Mouse (Mus musculus): Measurements from ENCODE around the gene Vpreb3.

The Vpreb3 gene

DNA sequence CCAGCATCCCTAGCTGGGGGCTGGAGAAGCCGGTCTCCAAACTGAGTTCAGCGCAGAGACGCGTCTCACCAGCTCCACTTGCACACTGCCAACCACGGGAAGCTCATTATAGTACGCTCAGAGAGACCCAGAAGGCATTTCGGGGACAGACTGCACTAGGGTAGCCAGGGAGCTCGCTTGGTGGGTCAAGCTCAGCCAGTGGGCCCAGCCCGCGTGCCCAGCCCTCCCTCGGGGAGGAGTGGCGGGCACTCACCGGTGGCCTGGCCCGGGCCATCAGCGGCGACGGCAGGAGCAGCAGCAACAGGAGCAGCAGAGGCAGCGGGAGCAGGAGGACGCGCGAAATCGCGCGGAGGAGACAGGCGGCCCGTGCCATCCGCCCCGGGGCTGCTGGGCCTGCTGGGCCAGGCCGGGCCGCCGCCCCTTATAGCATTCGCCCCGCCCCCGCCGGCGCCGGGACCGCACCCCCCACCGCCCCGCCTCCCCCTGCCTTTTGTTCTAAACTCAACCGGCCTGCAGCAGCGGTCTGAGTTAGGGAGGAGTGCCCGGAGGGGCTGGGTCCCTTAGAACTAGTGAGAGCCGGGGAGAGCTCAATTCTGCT is 10.7 kb upstream of the Vpreb3 start:
- DNase-seq (ENCODE audit: low spot score in 2 of 2), result no peak

- no peak for DNase-seq (ENCODE audit: low spot score in 2 of 2)
Measured at GRCm38 (mm10) chr10:75932891-75933290, 10.0 kb upstream of the Vpreb3 start, which contains the start of gene Chchd10. TSS of gene Chchd10 (plus strand) at chr10:75933130.

DNA sequence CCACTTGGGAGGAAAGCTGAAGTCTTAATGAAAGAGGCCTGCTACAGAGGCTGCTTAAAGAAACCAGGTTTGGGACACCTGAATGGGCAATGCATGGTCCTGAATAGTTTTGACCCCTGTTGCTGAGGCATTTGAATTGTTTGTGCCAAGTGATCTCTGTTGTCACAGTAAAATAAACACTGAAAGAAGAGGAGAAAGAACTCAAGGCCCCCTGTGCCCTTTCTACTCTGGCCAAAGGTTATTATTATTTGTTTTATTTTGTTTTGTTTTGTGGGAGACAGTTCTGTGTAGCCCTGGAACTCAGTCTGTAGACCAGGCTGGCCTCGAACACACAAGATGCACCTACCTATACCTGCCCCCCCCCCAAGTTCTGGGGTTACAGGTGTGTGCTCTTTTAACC is 7.9 kb upstream of the Vpreb3 start:
- no peak for DNase-seq (ENCODE audit: low spot score in 2 of 2)

DNA sequence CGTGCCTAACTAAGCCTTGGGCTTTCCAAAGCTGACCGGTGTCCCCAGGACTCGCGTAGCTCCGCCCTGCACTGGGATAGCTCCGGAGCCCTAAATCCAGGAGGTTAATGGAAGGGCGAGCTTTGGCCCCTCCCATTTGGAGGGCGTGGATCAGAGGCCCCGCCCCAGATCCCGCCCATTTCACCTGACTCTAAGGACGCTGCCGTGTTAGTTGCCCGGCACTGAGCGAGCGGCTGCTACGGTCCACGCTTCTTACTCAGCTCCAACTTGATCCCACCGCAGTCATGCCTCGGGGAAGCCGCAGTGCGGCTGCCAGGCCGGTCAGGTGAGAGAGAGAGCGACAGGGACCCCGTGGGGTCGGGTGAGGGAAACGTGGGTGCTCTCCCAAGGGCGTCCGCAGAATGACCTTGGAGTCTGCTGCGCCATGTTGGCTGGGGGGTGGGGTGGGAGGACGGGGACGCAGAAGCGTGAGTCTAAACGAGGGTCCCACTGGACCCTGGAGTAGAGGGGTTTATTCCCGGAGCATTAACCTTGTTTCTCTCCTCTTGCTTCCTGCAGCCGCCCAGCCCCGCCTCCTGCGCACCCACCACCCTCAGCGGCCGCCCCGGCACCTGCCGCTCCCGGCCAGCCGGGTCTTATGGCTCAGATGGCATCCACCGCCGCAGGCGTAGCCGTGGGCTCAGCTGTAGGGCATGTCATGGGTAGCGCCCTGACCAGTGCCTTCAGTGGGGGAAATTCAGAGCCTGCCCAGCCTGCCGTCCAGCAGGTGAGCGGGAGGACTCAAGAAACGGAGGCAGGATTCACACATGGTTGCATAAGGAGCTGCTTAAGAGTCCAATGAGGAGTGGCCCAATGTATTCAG is 6.9 kb upstream of the Vpreb3 start, which contains the start of gene Mmp11:
Gene Mmp11, minus strand, starts transcription at position 817 of the 862 bp plus-strand sequence.
- peak; percentile 68 for DNase-seq (ENCODE audit: low spot score in 2 of 2)

GRCm38 (mm10) chr10:75936909-75937667 is 5.8 kb upstream of the Vpreb3 start:
- DNase-seq (ENCODE audit: low spot score in 2 of 2), result no peak

DNA sequence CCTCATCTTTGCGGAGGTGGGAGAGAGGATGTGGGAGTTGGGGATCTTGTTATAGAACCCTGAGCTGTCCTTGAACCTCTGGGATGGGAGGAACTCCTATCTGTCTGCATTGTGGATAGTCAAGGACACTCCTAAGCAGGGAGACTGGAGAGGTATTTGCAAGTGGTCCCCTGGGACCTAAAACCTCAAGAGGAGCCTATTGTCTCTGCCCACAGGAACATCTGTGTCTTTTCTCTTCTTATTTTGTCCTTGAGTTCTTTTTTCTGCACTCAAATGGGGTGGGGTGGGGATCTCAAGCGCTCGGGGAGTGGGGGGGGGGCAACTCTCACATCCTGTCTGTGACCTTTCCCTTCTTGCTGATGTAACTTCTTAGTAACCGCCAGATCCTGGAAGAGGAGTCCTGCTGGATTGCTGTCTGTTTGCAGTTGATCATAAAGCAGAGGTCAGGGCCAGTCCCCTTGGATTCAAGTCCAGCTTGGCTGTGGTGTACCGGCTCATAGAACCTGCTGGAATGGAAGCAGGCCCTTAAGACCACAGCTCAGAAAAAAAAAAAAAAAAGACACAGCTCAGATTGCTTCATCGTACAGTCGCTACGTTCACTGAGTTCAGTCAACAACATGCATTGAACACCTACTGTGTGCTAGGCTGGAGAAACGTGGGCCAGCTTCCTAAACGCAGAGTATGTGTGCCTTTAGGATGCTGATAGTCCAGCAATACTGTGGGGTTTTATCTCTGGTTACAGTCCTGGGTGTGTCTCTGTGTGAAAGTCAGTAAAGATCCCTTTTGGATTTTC is 4.8 kb upstream of the Vpreb3 start:
- no peak for DNase-seq (ENCODE audit: low spot score in 2 of 2)

GRCm38 (mm10) chr10:75939481-75940234 is 3.2 kb upstream of the Vpreb3 start:
- peak in 1 of 2 experiments; percentile 45 for DNase-seq (ENCODE audit: low spot score in 2 of 2)

DNA sequence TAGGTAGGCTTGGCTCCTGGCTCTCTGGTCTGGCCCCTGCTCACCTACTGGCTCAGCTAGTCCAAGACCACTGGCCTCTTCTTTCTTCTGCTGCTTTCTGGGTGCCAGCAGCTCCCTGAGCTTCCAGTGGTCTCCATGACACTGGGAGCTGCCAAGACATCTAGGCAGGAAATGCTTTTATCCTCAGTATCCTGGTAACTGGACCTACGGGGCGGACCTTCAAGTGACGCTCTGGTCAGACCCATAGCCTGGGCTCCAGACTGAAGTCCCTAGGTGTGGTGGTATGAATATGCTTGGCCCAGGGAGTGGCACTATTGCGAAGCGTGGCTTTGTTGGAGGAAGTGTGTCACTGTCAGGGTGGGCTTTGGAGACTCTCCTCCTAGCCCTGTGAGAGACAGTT is 2.3 kb upstream of the Vpreb3 start, which contains the start of gene Gm867:
Gene Gm867, minus strand, starts transcription at position 153 of the 400 bp plus-strand sequence.
- DNase-seq (ENCODE audit: low spot score in 2 of 2), result no peak

DNA sequence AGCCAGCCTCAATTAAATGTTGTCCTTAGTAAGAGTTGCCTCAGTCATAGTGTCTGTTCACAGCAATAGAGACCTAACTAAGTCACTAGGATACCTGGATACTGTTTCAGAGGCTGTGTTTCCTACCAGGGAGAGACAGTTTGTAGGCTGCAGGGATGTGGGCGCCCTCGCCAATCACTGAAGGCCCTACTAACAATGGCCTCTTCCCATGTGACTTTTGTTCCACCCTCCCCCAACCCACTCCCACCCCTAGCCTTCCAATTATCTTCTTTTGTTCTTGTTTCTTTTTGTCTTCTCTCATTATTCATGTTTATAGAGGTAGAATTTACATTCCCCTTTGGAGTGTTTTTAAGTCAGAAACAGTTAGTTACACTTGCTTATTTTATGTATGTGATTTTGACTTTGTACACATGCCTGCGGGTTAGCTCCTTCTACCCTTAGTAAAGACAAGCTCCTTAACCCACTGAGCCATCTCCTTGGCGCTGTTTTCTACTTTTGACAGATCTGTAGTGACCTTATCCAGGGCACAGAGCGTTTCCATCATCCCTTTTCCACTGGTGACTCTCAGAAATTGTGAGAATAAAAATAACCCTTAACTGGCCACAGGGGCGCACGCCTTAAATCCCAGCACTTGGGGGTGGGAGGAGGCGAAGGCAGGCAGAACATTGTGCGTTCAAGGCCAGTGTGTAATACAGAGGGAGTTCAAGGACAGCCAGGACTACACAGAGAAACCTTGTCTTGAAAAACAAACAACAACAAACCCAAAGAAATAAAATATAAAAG is 1.6 kb upstream of the Vpreb3 start:
- DNase-seq (ENCODE audit: low spot score in 2 of 2), result no peak

DNA sequence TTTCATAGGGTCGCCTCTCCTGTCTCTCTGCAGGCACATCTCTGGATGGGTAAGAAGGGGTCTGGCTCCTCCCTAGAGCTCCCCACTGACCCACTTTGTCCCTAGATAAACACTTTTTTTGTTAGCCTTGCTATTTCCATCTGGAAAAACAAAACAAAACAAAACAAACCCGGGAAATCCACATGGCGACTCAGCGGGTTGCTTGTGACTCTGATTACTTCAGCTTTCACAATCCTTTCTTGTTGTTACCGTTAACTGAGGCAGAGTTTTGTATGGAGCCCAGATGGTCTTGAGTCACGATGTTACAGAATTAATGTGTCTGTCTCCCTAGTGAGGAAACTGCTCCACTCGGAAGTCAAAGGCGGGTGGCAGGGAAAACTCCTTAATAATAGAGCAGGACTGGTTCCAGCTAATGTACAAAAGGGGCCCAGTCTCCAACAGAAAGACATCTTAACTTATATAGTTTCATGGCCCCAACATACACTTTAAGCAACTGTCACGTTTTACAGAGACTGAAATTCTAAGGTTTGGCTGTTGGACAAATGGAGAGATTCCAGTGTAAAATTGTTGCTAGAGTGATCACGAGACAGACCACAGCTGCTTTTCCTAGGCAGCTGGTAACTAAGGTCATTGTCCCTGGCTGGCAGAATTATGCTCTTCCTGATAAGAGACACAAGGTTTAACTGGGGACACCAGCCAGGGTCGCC is 1.4 kb downstream of the Vpreb3 start:
- DNase-seq (ENCODE audit: low spot score in 2 of 2), result no peak

DNA sequence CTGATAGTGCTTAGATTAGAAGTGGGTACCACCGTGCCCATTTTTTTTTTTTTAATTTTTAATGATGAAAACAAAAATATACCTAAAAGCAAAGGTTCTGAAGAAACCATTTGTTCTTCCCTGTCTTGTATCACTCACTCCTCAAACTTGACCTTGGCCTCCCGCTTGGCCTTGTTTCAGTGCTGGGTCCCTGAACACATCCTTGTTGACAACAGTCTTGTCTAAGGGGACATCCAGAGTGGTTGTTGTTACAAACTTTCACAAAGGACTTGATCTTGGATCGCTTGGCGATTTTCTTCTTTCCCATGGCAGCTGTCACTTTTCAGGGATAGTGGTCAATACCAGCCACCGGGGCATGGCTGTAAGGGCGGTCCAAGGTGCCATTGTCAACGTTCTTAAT is 2.4 kb downstream of the Vpreb3 start:
- no peak for DNase-seq (ENCODE audit: low spot score in 2 of 2)

DNA sequence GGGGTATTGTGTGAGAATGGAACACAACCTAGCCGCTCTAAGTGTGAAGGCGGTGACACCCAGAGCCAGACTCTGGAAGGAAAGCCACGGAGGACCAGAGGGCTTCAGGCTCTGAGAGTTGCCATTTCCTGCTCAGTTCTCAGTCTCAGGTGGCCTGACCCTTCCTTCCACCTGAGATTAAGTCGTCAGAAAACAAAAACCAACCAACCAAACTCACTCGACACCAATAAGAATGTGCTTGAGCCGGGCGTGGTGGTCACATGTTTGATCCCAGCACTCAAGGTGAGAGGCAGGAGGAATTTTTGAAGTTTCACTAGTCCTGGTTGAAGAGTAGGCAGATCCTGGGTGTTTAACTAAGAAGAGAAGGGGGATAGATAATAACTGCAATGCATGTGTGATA is 3.0 kb downstream of the Vpreb3 start:
- no peak for DNase-seq (ENCODE audit: low spot score in 2 of 2)

DNA sequence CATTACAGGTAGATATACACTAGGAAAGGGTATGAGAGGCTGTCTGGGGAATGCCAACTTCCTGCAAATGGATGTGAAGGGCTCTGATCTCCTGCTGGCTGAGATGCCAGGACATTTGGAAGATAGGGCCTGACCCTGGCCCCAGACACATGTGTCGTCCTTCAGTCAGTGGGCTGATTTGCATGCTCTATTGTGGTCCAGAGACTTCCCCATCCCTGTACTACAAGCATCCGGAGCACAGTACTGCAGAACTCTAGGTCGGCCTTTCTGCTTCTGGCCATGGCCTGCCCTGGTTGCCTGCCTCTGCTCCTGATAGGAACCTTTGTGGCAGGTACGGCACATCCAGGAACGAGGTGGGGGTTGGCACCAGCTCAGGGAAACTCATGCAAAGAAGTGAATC is 5.2 kb downstream of the Vpreb3 start:
- no peak for DNase-seq (ENCODE audit: low spot score in 2 of 2)

DNA sequence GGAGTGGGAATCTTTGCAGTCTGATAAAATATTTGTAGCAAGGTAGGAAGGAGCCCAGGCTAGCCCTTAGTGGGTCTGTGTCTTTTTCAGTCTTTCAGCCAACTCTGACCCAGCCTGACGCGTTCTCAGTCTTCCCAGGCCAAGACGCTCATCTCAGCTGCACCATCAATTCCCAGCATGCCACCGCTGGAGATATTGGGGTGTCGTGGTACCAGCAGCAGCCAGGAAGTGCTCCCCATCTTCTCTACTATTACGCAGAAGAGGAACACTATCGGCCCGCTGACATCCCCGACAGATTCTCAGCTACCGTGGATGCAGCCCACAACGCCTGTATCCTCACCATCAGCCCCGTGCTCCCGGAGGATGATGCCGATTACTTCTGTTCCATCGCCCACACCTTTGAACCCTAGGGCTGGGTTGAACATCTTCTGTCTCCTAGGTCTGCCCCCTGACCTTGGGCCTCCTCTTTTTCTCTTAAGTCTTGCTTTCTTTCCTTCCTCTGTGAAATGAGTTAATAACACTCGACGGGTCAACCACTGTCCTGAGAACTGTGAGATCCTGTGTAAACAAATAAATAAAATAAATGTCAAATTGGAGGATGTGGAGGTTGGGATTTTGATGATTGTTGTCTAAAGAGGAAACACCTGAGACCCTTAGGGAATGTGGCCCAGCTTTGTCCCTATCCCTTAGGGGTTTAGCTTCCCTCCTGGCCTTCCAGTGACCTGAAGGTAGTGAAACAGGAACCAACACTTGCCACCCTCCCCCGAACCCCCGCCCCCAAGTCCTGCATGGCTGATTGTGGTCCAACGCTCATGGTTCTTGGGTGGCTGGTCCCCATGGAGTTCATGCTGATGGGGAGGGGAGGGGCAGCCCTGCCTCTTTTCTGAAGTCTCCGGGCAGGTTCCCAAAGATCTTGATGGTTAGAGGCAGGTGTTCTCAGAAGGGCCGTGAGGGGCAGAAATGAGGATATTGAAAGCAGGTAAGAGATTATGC is 6.5 kb downstream of the Vpreb3 start:
- DNase-seq (ENCODE audit: low spot score in 2 of 2), result no peak

DNA sequence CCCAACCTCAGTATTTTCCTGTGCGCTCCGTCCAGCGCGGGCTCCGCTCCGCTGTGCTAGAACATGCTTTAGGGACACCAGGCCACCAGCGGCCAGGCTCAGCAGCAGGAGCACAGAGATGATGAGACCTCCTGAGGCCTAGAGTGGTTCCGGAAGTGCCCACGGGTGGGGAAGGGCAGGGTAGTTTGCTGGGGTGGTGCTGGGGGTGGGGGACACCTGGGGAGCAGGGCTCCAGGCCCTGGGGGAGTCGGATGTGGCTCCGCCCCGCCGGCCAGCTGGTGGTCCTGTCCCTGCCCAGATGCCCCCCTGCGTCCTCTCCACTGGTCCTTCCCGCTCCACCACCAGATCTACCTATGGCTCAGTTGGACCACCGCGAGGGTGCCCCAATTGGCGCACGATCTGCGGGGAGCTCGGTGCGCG is 7.9 kb downstream of the Vpreb3 start:
- no peak for DNase-seq (ENCODE audit: low spot score in 2 of 2)

DNA sequence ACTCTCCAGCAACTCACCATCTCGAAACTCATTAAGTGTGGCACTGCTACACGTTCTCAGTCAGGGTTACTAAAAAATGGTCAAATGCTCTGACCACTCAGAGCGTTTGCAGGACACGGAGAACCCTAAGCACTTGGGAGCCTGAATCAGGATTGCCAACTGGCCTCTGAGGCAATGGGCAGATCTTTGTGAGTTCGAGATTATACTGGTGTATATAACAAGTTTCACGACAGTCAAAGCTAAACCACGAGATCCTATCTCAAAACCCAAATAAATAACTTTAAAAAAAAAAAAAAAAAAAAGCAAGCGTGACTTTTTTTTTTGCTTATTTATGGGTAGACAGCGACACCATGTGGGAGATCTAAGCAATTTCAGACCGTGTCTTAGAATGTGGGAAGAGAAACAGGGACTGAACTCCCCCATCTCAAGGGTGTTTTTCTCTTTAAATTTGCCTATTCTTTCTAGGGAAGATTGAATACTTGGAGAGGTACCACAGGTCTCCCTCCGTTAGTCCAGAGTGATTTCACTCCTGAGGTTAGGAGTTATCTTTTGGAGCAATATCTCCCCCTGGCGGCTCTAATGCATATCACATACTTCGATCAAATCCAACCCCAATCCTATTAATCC is 8.7 kb downstream of the Vpreb3 start:
- DNase-seq (ENCODE audit: low spot score in 2 of 2), result no peak

DNA sequence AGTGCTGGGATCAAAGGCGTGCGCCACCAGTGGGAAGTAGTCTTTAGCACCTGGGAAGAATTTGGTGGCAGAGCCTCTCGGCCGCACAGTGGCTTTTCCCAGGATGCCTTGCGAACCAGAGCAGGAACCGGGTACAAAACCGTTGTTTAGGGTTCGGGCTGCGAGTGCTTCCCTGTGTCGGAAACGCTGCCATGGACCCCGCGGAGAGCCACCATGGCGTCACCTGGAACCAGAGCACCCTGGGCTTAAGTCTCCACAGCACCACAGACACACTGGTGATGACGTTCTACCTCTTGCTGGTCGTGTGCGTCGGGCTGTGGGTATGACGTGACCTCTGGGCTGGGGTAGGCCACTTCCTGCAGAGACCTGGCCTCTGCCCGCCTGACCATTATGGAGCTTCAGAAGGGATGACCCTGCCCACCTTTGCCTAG is 11.5 kb downstream of the Vpreb3 start, which contains the start of gene Gm5134:
Gene Gm5134, plus strand, starts transcription at position 134 of the 431 bp plus-strand sequence.
- DNase-seq (ENCODE audit: low spot score in 2 of 2), result no peak

Measured in right cerebral cortex, postnatal 36 days (tissue).